Mouse (Mus musculus) testis, adult 2 months (tissue): ENCODE results near the gene Btbd17. TPM values are rescaled to one million over a fixed set of nuclear protein-coding genes. Genes with fewer than 3 reads are reported as not detected.

Experiments
- H3K27ac ChIP-seq: fragments of 200-500 bp; 2 replicates; pipeline ENCODE4 v1.5.1; 2012; ENCODE audit warnings: low read depth, low read length; ENCODE audit not compliant: control insufficient read depth, insufficient read depth
- H3K27me3 ChIP-seq: fragments of 200-500 bp; 2 replicates; pipeline ENCODE4 v1.6.1; 2012; ENCODE audit warnings: mild to moderate bottlenecking, low read length, moderate library complexity; ENCODE audit not compliant: control insufficient read depth, insufficient read depth
- H3K36me3 ChIP-seq: fragments of 200-500 bp; 2 replicates; pipeline ENCODE4 v1.6.1; 2012; ENCODE audit warnings: mild to moderate bottlenecking, low read length; ENCODE audit not compliant: control insufficient read depth, insufficient read depth
- H3K4me1 ChIP-seq: fragments of 200-500 bp; 2 replicates; pipeline ENCODE4 v1.6.1; 2012; ENCODE audit warnings: low read length; ENCODE audit not compliant: control insufficient read depth, insufficient read depth
- H3K4me3 ChIP-seq: fragments of 200-500 bp; 2 replicates; pipeline ENCODE4 v1.5.1; 2012; ENCODE audit warnings: low read depth, mild to moderate bottlenecking, low read length, moderate library complexity, mixed read lengths; ENCODE audit not compliant: control insufficient read depth
- CTCF ChIP-seq: fragments of 200-500 bp; IDR thresholded peaks from 2 replicates; pipeline ENCODE4 v1.5.1; 2012; ENCODE audit warnings: low read depth, mild to moderate bottlenecking, inconsistent platforms, low read length, moderate library complexity; ENCODE audit not compliant: control insufficient read depth, insufficient read depth, insufficient replicate concordance
- POLR2A ChIP-seq: fragments of 200-500 bp; IDR thresholded peaks from 2 replicates; pipeline ENCODE4 v1.6.1; 2012; ENCODE audit warnings: low read depth, mild to moderate bottlenecking, inconsistent platforms, low read length, moderate library complexity; ENCODE audit not compliant: control insufficient read depth
- polyA plus RNA-seq: library from polyadenylated mRNA; depleted of rRNA; stranded (reverse); fragments of >200 nt; gene quantifications from 2 replicates; pipeline ENCODE4 v1.2.3, GENCODE M21; 2012

Gene Btbd17
- polyA plus RNA-seq, 1 experiment, result 0.42 TPM

DNA sequence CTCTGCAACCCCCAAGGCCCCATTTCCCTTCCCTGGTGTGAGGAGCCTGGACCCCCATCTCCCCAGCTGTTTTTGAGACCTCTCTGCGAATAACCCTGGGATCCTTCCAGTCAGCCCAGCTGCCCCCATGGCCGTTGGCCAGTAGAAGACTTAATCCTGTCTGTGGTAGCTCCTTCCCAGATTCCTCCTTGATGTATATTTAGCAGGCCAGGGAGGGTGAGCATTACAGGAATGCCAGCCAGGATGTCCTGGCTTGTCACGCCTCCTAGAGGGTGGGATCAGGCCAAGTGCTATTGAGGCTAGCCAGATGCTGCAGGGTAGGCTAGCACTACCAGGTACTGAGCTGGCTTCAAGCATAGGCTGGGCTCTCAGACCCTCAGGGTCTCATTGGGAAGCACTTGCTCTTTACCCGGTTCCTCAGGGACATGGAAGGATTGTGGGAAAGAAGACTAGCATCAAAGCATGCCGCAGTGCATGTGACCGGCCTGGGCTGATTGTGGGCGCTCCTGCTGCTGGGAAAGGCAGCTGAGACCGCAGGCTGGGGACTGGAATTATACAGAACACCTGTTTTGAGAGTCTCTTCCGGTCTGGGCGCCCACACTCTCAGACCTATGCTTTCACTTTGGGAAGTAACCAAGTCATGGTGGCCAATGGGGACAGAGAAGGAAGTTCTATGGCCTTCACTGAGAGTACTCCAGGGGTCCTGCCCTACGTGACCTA, 19.3 kb upstream of the Btbd17 start:
- no peaks in the 10 kb centered on the region for H3K4me1 ChIP-seq
- H3K27me3 ChIP-seq, result no peaks in the 10 kb centered on the region
- H3K27ac ChIP-seq, result no peak overlapping the region
- TF ChIP-seq POLR2A (no peak), CTCF (no peak)
- H3K36me3 ChIP-seq, result no peaks in the 10 kb centered on the region
- no peak overlapping the region for H3K4me3 ChIP-seq

DNA sequence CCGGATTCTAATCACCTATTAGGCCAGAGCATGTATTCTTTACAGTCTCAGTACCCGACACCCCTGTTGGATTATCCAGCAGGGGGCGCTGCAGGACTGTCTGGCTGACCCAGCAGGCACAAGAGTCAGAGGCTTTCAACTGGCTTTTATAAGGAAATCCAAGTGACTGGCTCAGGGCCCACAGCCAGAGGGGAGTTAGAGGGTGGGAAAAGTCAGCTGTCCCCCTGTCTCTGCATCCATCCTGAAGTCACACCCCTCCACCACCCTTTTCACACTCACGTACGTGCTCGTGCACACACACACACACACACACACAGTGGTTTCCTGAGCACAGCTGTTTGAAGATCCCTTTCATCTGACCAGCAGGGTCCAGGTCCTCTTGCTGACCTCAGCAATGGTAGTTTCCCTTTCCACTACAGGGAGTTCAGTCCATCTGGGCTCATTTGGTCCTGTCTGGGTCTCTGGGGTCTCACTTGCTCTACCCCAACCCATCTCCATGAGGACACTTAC, 17.0 kb upstream of the Btbd17 start:
- Histone ChIP-seq H3K27me3 (no peaks in the 10 kb centered on the region), H3K36me3 (no peaks in the 10 kb centered on the region), H3K27ac (no peak overlapping the region), H3K4me3 (no peak overlapping the region), H3K4me1 (no peaks in the 10 kb centered on the region)
- TF ChIP-seq POLR2A, result no peak
- TF ChIP-seq CTCF, result peak; percentile 75

- no peaks in the 10 kb centered on the region for H3K27me3 ChIP-seq
- H3K27ac ChIP-seq, result no peak overlapping the region
- H3K36me3 ChIP-seq, result no peaks in the 10 kb centered on the region
- H3K4me3 ChIP-seq, result no peak overlapping the region
- no peak for TF ChIP-seq POLR2A
- no peak for TF ChIP-seq CTCF
- H3K4me1 ChIP-seq, result no peaks in the 10 kb centered on the region
Measured at GRCm38 (mm10) chr11:114810344-114810743, 14.6 kb upstream of the Btbd17 start.

DNA sequence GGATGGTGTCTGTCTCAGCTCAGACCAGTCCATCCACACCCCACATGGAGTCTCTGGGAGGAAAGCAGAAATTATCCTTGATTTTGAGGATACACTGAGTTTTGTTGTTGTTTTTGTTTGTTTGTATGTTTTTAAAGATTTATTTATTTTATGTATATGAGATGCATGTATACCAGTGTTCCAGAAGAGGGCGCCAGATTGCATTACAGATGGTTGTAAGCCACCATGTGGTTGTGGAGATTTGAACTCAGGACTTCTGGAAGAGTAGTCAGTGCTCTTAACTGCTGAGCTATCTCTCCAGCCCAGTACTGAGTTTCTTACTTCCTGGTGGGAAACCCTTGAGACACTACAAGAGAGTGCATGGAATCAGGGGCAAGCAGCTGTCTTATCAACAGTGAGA, 13.6 kb upstream of the Btbd17 start:
- H3K4me3 ChIP-seq, result no peak overlapping the region
- TF ChIP-seq POLR2A (no peak), CTCF (no peak)
- no peaks in the 10 kb centered on the region for H3K4me1 ChIP-seq
- H3K27me3 ChIP-seq, result no peaks in the 10 kb centered on the region
- H3K36me3 ChIP-seq, result no peaks in the 10 kb centered on the region
- no peak overlapping the region for H3K27ac ChIP-seq

DNA sequence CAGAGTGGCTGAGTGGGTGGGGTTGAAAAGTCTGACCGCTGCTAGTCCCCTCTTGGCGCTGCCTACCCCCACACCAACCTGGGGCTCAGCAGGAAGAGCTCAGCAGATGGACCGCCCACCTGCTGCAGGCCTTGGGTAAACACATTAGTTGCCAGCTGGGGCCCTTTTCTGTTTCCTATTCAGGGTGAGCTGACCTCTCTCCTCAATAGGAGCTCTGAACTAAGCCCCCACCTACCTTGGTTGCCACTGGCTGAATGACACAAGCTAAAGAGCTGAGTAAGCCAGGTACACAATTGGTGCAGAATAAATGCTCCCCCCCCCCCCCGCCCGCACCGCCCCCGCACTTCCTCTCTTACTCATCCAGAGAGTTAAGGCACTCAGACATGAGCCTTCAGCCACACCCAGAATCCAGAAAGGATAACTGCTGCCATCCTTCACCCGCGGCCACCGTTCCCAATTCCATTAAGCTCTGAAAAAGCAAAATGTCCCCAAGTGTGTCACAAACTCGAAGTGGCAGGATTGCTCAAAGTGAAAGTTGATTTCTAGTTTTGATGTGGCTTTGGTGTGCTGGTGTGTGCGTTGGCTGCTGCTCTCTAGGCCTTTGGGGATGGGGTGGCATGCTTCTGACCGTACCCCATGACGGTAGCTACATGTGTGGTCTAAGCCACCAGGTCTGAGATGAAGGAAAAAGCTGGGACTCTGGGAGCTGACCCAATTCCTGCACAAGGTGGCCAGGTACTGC, 12.1 kb upstream of the Btbd17 start:
- H3K4me1 ChIP-seq, result no peaks in the 10 kb centered on the region

GRCm38 (mm10) chr11:114807025-114807424, 11.3 kb upstream of the Btbd17 start:
- TF ChIP-seq CTCF (no peak), POLR2A (no peak)
- H3K27ac ChIP-seq, result no peak overlapping the region
- no peaks in the 10 kb centered on the region for H3K4me1 ChIP-seq
- H3K27me3 ChIP-seq, result no peaks in the 10 kb centered on the region
- H3K4me3 ChIP-seq, result no peak overlapping the region
- no peaks in the 10 kb centered on the region for H3K36me3 ChIP-seq

More for the DNA sequence above, 12.1 kb upstream of the Btbd17 start:
- TF ChIP-seq POLR2A (no peak), CTCF (no peak)
- no peaks in the 10 kb centered on the region for H3K27me3 ChIP-seq
- no peak overlapping the region for H3K4me3 ChIP-seq
- H3K36me3 ChIP-seq, result no peaks in the 10 kb centered on the region
- no peak overlapping the region for H3K27ac ChIP-seq

GRCm38 (mm10) chr11:114803990-114804389, 8.2 kb upstream of the Btbd17 start:
- Histone ChIP-seq H3K4me1 (no peaks in the 10 kb centered on the region), H3K36me3 (no peaks in the 10 kb centered on the region), H3K27ac (no peak overlapping the region), H3K4me3 (no peak overlapping the region), H3K27me3 (no peaks in the 10 kb centered on the region)
- TF ChIP-seq POLR2A (no peak), CTCF (no peak)
